Mouse (Mus musculus): ENCODE results near the gene 1110051M20Rik. TPM values are rescaled to one million over a fixed set of nuclear protein-coding genes. Genes with fewer than 3 reads are reported as not detected.
"Not testable (repeated sequence)": the region's sequence is repeated elsewhere in the genome, so short reads cannot be mapped to it uniquely, and the experiment has no call there.

1110051M20Rik gene
- polyA plus RNA-seq (2017; shearing (Covaris generic)): 10 to 100 TPM; 40.3 to 55.7 TPM

- ATAC-seq: peak; percentile 99
Observed at GRCm38 (mm10) chr2:91444286-91444892, at the start of gene 1110051M20Rik. Gene 1110051M20Rik (minus strand): TSS chr2:91444704.

GRCm38 (mm10) chr2:91493981-91494380 lies 49.5 kb upstream of the 1110051M20Rik start:
- no peak for ATAC-seq

- ATAC-seq: no peak
Observed at GRCm38 (mm10) chr2:91492071-91492635, 47.6 kb upstream of the 1110051M20Rik start.

GRCm38 (mm10) chr2:91487295-91487694 lies 42.8 kb upstream of the 1110051M20Rik start:
- ATAC-seq: not testable (repeated sequence)

- no peak for ATAC-seq
Observed at GRCm38 (mm10) chr2:91485256-91485655, 40.8 kb upstream of the 1110051M20Rik start.

- no peak for ATAC-seq
Observed at GRCm38 (mm10) chr2:91484698-91485097, 40.2 kb upstream of the 1110051M20Rik start.

GRCm38 (mm10) chr2:91480805-91481514 lies 36.5 kb upstream of the 1110051M20Rik start:
- no peak for ATAC-seq

GRCm38 (mm10) chr2:91480399-91480801 lies 35.9 kb upstream of the 1110051M20Rik start:
- no peak for ATAC-seq

GRCm38 (mm10) chr2:91476841-91477240 lies 32.3 kb upstream of the 1110051M20Rik start:
- no peak for ATAC-seq

GRCm38 (mm10) chr2:91476251-91476661 lies 31.8 kb upstream of the 1110051M20Rik start:
- no peak for ATAC-seq

GRCm38 (mm10) chr2:91475791-91476190 lies 31.3 kb upstream of the 1110051M20Rik start:
- no peak for ATAC-seq

- no peak for ATAC-seq
Observed at GRCm38 (mm10) chr2:91474358-91474757, 29.9 kb upstream of the 1110051M20Rik start.

- no peak for ATAC-seq
Observed at GRCm38 (mm10) chr2:91470055-91470647, 25.6 kb upstream of the 1110051M20Rik start.

- no peak for ATAC-seq
Observed at GRCm38 (mm10) chr2:91467613-91468012, 23.1 kb upstream of the 1110051M20Rik start.

GRCm38 (mm10) chr2:91465934-91466333 lies 21.4 kb upstream of the 1110051M20Rik start:
- no peak for ATAC-seq

- no peak for ATAC-seq
Observed at GRCm38 (mm10) chr2:91462681-91463080, 18.2 kb upstream of the 1110051M20Rik start.

GRCm38 (mm10) chr2:91462196-91462595 lies 17.7 kb upstream of the 1110051M20Rik start:
- ATAC-seq: no peak

- ATAC-seq: no peak
Observed at GRCm38 (mm10) chr2:91461341-91461740, 16.8 kb upstream of the 1110051M20Rik start.

GRCm38 (mm10) chr2:91460771-91461170 lies 16.3 kb upstream of the 1110051M20Rik start:
- no peak for ATAC-seq

GRCm38 (mm10) chr2:91460076-91460475 lies 15.6 kb upstream of the 1110051M20Rik start:
- ATAC-seq: no peak

- ATAC-seq: no peak
Observed at GRCm38 (mm10) chr2:91458673-91459391, 14.3 kb upstream of the 1110051M20Rik start.

- ATAC-seq: no peak
Observed at GRCm38 (mm10) chr2:91458252-91458672, 13.8 kb upstream of the 1110051M20Rik start.

Data from CD4-positive, CD25-positive, alpha-beta regulatory T cell, adult 4 months (primary cell).